Mouse (Mus musculus) lung, postnatal 25 days (tissue): ENCODE measurements at regions not wholly inside any gene's neighbourhood (a gene's known extent, or its start where the extent isn't known, plus 50 kb on each side); places are given as distances from the start of the nearest gene placed in this dataset.
"Not testable (repeated sequence)": the region's sequence is repeated elsewhere in the genome, so short reads cannot be mapped to it uniquely, and the experiment has no call there.

Source experiments
- DNase-seq: peaks from one replicate; pipeline ENCODE4 v3.0.0; 2022; ENCODE audit warnings: low spot score

GRCm38 (mm10) chr6:133724627-133725026 is 128.9 kb downstream of the Kap start:
- not testable (repeated sequence) for DNase-seq

DNA sequence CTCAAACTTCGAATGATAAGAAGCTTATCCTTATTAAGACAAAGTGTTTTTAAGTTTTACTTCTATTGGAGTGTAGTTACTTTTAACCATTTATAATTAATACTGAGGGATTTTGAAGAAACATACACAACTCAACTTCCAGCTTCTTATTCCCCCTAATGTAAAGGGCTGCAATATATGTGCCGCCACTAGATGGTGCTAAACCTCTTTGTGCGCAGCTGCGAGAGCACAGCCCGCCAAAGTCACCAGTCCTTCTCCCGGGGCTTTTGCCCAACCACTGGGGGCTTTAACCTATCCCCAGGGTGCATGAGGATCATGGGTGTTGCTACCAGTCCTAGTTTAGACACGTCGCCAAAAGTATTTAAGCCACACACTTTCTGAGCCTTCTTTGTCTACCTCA is 146.8 kb downstream of the Kap start:
- not testable (repeated sequence) for DNase-seq

DNA sequence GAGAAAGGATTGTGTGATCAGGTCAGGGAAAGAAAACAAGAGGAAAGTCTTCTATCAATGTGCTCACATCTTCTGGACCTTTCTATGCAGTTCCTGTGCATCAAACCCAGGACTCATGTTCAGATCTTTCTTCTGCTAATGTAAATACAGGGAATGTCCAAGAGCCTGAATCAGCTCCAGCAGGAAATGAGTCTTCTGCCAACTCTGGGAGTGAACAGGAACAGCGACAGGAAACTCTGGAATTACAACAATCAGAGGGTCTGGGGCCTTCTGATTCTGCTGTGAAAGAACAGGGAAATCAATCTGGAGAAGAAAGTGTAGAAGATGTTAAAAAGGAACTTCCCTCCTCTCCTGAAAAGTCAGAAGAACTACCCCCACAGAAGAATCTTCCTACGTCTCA is 151.9 kb downstream of the Kap start:
- DNase-seq, result peak; percentile 48
